In genomic region chr10:77127926-77128325, GRCm38 (mm10) we compare ENCODE assay signal across 8 mouse cellular contexts. TPM values are rescaled to one million over a fixed set of nuclear protein-coding genes. Genes with fewer than 3 reads are reported as not detected.
DNase-seq lines count a peak whose midpoint lies in the region; ATAC-seq and TF ChIP-seq lines count a peak whose summit lies in the region.
"Had no signal": no experiment of that assay in that cellular context is flagged by ENCODE, and none has a peak within 500 bp of the region (broad histone marks: within the 10 kb centered on the region; RNA-seq: fewer than 3 reads in every experiment).

No protein-coding gene starts in this region.

- no peak overlapping the region for H3K4me3 ChIP-seq in kidney, embryonic 14.5 days (ENCODE audit: low read length)
- no peak overlapping the region for H3K4me3 ChIP-seq in myocyte

- 34% methylated on average over 2 of the region's 2 CpGs for WGBS in kidney, embryonic 14.5 days

- no peak for TF ChIP-seq POLR2A in myocyte (IDR thresholded peaks at IDR 0.05; ENCODE audit: insufficient read length, low read depth)

- no peak overlapping the region for H3K4me2 ChIP-seq in kidney, embryonic 14.5 days (replicated peaks; ENCODE audit: low read depth, low read length)
- no peak overlapping the region for H3K4me2 ChIP-seq in myocyte (ENCODE audit: low read depth)

- no peak for ATAC-seq in kidney, embryonic 14.5 days (ENCODE audit: low FRiP score, low TSS enrichment)

- H3K79me2 ChIP-seq in myocyte (ENCODE audit: control insufficient read depth, insufficient read depth) = peaks cover 80% of the 10 kb centered on the region

- peak; percentile 39 to 44 for DNase-seq in lung, adult 18-20 months
- no peak for DNase-seq in lung, postnatal 25 days (ENCODE audit: low spot score)
- peak; percentile 82 for DNase-seq in adrenal gland, postnatal 14 days
- DNase-seq in layer of hippocampus, postnatal 10 days (ENCODE audit: low spot score in 2 of 2) = no peak
- no peak for DNase-seq in urinary bladder, postnatal 4 days (ENCODE audit: low spot score in 2 of 2)
- DNase-seq: gastrocnemius, postnatal 25 days had no signal

- H3K27me3 ChIP-seq in kidney, embryonic 14.5 days (ENCODE audit: control insufficient read depth, insufficient read depth, low read length) = no peaks in the 10 kb centered on the region
- no peaks in the 10 kb centered on the region for H3K27me3 ChIP-seq in myocyte (ENCODE audit: control insufficient read depth, insufficient read depth, insufficient read length)

- H3K27ac ChIP-seq in kidney, embryonic 14.5 days (ENCODE audit: low read depth, low read length) = peak overlapping the region; percentile 24; the same call in 1 of the 2 replicates

- no peak overlapping the region for H3ac ChIP-seq in myocyte (ENCODE audit: control insufficient read depth, insufficient read length)

- peaks cover 41% of the 10 kb centered on the region for H3K4me1 ChIP-seq in kidney, embryonic 14.5 days (ENCODE audit: control insufficient read depth, insufficient read depth, low read length)

- no peaks in the 10 kb centered on the region for H3K36me3 ChIP-seq in kidney, embryonic 14.5 days (ENCODE audit: control insufficient read depth, insufficient read depth, low read length)
- H3K36me3 ChIP-seq in myocyte (ENCODE audit: control insufficient read depth, insufficient read depth) = peaks cover 2% of the 10 kb centered on the region

- H3K9ac ChIP-seq in kidney, embryonic 14.5 days (ENCODE audit: low read depth, low read length) = no peak overlapping the region

- no peaks in the 10 kb centered on the region for H3K9me3 ChIP-seq in kidney, embryonic 14.5 days (ENCODE audit: control insufficient read depth, low read length)

TF ChIP-seq in myocyte, 11 proteins besides CTCF, POLR2A, EP300 and RAD21:
- TF ChIP-seq TCF3 (IDR thresholded peaks at IDR 0.05; ENCODE audit: insufficient read length, low read depth) = no peak
- TF ChIP-seq MAX (IDR thresholded peaks at IDR 0.05; ENCODE audit: low read depth) = no peak
- TF ChIP-seq POLR2AphosphoS2 (IDR thresholded peaks at IDR 0.05; ENCODE audit: insufficient read length, low read depth) = peak; percentile 27
- peak in 1 of 3 experiments; percentile 22 for TF ChIP-seq MYOG (IDR thresholded peaks at IDR 0.05; ENCODE audit: control insufficient read depth in 1 of 3, insufficient read depth in 1 of 3, insufficient read length in 2 of 3, low read depth in 2 of 3)
- TF ChIP-seq REST (IDR thresholded peaks at IDR 0.05; ENCODE audit: insufficient read depth, insufficient read length) = no peak
- TF ChIP-seq SRF (IDR thresholded peaks at IDR 0.05; ENCODE audit: control insufficient read depth, insufficient read length, low read depth) = no peak

RNA-seq across cellular contexts. Expression of gene Col18a1, which starts 38.4 kb away (rescaled TPM):
- 42.3 and 103 TPM in 2 replicates for total RNA-seq in adrenal gland, postnatal 14 days (2021)
- polyA plus RNA-seq in kidney, embryonic 14.5 days (2014; fragmentation: Nextera tagmentation; extraction: Ambion mirVana) = 78.6 and 140 TPM in 2 replicates
- polyA plus RNA-seq in myocyte (2012; fragmentation: generic; extraction: Trizol) = 402 TPM
- 10 to 100 TPM; 13.0 to 13.5 TPM for total RNA-seq in layer of hippocampus, postnatal 10 days (2021)

Comparison
In these comparisons a context has a peak if more than half of its experiments do, and no peak if none do; other contexts are left out.
1. DNase-seq: peak in lung, adult 18-20 months (2 of 2) and adrenal gland, postnatal 14 days (single experiment); none in lung, postnatal 25 days (single experiment), layer of hippocampus, postnatal 10 days (0 of 2) and urinary bladder, postnatal 4 days (0 of 2).